Mouse (Mus musculus): ENCODE results near the gene 3425401B19Rik. TPM values are rescaled to one million over a fixed set of nuclear protein-coding genes. Genes with fewer than 3 reads are reported as not detected.
A peak's percentile ranks its signal among the peaks of the same experiment; 100 is the strongest.

The 3425401B19Rik gene
- polyA plus RNA-seq (2016; fragmentation: Nextera tagmentation; extraction: Ambion mirVana) = 0.16 and 0.20 TPM in 2 replicates

GRCm38 (mm10) chr14:32685124-32685826 lies at the start of gene 3425401B19Rik:
3425401B19Rik (minus strand) TSS chr14:32685293.
- Histone ChIP-seq H3K36me3 (no peaks in the 10 kb centered on the region), H3K27ac (peak within 1 kb of the TSS; percentile 72), H3K27me3 (ENCODE audit: low read depth, poor library complexity, severe bottlenecking) (no peaks in the 10 kb centered on the region), H3K4me1 (peaks cover 15% of the 10 kb centered on the region), H3K9me3 (replicated peaks) (no peaks in the 10 kb centered on the region), H3K4me3 (no peak within 1 kb of the TSS)
- no peak for DNase-seq (ENCODE audit: low spot score)
- 45% methylated on average over 16 of the region's 16 CpGs for WGBS

GRCm38 (mm10) chr14:32732961-32733360 lies 47.9 kb upstream of the 3425401B19Rik start:
- WGBS = 23% methylated on average over 6 of the region's 6 CpGs
- Histone ChIP-seq H3K9me3 (replicated peaks) (no peaks in the 10 kb centered on the region), H3K4me3 (no peak overlapping the region), H3K27ac (no peak overlapping the region), H3K27me3 (ENCODE audit: low read depth, poor library complexity, severe bottlenecking) (no peaks in the 10 kb centered on the region), H3K36me3 (no peaks in the 10 kb centered on the region), H3K4me1 (no peaks in the 10 kb centered on the region)
- DNase-seq (ENCODE audit: low spot score) = no peak

- Histone ChIP-seq H3K4me1 (no peaks in the 10 kb centered on the region), H3K27ac (no peak overlapping the region), H3K4me3 (no peak overlapping the region), H3K36me3 (no peaks in the 10 kb centered on the region), H3K9me3 (replicated peaks) (no peaks in the 10 kb centered on the region), H3K27me3 (ENCODE audit: low read depth, poor library complexity, severe bottlenecking) (no peaks in the 10 kb centered on the region)
- DNase-seq (ENCODE audit: low spot score) = no peak
Measured at GRCm38 (mm10) chr14:32726864-32727263, 41.8 kb upstream of the 3425401B19Rik start.

- Histone ChIP-seq H3K9me3 (replicated peaks) (no peaks in the 10 kb centered on the region), H3K27ac (no peak overlapping the region), H3K36me3 (no peaks in the 10 kb centered on the region), H3K27me3 (ENCODE audit: low read depth, poor library complexity, severe bottlenecking) (no peaks in the 10 kb centered on the region), H3K4me3 (no peak overlapping the region), H3K4me1 (no peaks in the 10 kb centered on the region)
- 41% methylated on average over 1 of the region's 1 CpGs for WGBS
- DNase-seq (ENCODE audit: low spot score) = no peak
Measured at GRCm38 (mm10) chr14:32721461-32721860, 36.4 kb upstream of the 3425401B19Rik start.

GRCm38 (mm10) chr14:32716763-32717439 lies 31.8 kb upstream of the 3425401B19Rik start:
- H3K27me3 ChIP-seq (ENCODE audit: low read depth, poor library complexity, severe bottlenecking) = no peaks in the 10 kb centered on the region
- 92% methylated on average over 6 of the region's 6 CpGs for WGBS
- no peaks in the 10 kb centered on the region for H3K36me3 ChIP-seq
- no peaks in the 10 kb centered on the region for H3K9me3 ChIP-seq (replicated peaks)
- 0 out of 2 replicates have a peak, but pooled peaks cover 4% of the 10 kb centered on the region for H3K4me1 ChIP-seq
- H3K27ac ChIP-seq = no peak overlapping the region
- DNase-seq (ENCODE audit: low spot score) = no peak
- no peak overlapping the region for H3K4me3 ChIP-seq

GRCm38 (mm10) chr14:32715489-32715888 lies 30.4 kb upstream of the 3425401B19Rik start:
- no peak for DNase-seq (ENCODE audit: low spot score)
- 92% methylated on average over 2 of the region's 2 CpGs for WGBS

GRCm38 (mm10) chr14:32715076-32715475 lies 30.0 kb upstream of the 3425401B19Rik start:
- 90% methylated on average over 6 of the region's 6 CpGs for WGBS
- no peak overlapping the region for H3K4me3 ChIP-seq
- no peaks in the 10 kb centered on the region for H3K27me3 ChIP-seq (ENCODE audit: low read depth, poor library complexity, severe bottlenecking)
- no peaks in the 10 kb centered on the region for H3K36me3 ChIP-seq
- H3K27ac ChIP-seq = no peak overlapping the region
- no peaks in the 10 kb centered on the region for H3K9me3 ChIP-seq (replicated peaks)
- peak; percentile 23 for DNase-seq (ENCODE audit: low spot score)
- H3K4me1 ChIP-seq = 0 out of 2 replicates have a peak, but pooled peaks cover 4% of the 10 kb centered on the region

More at GRCm38 (mm10) chr14:32715489-32715888, 30.4 kb upstream of the 3425401B19Rik start:
- Histone ChIP-seq H3K4me1 (0 out of 2 replicates have a peak, but pooled peaks cover 4% of the 10 kb centered on the region), H3K9me3 (replicated peaks) (no peaks in the 10 kb centered on the region), H3K27ac (no peak overlapping the region), H3K27me3 (ENCODE audit: low read depth, poor library complexity, severe bottlenecking) (no peaks in the 10 kb centered on the region), H3K36me3 (no peaks in the 10 kb centered on the region), H3K4me3 (no peak overlapping the region)

- Histone ChIP-seq H3K4me1 (peaks cover 2% of the 10 kb centered on the region; the same call in 1 of the 2 replicates), H3K4me3 (no peak overlapping the region), H3K9me3 (replicated peaks) (no peaks in the 10 kb centered on the region), H3K27me3 (ENCODE audit: low read depth, poor library complexity, severe bottlenecking) (no peaks in the 10 kb centered on the region), H3K36me3 (no peaks in the 10 kb centered on the region), H3K27ac (no peak overlapping the region)
- peak; percentile 19 for DNase-seq (ENCODE audit: low spot score)
- 97% methylated on average over 6 of the region's 6 CpGs for WGBS
Measured at GRCm38 (mm10) chr14:32709861-32710260, 24.8 kb upstream of the 3425401B19Rik start.

- H3K27me3 ChIP-seq (ENCODE audit: low read depth, poor library complexity, severe bottlenecking) = no peaks in the 10 kb centered on the region
- no peak overlapping the region for H3K4me3 ChIP-seq
- WGBS = 82% methylated on average over 7 of the region's 7 CpGs
- peak; percentile 23 for DNase-seq (ENCODE audit: low spot score)
- no peaks in the 10 kb centered on the region; the same call in 1 of the 2 replicates for H3K4me1 ChIP-seq
- H3K27ac ChIP-seq = no peak overlapping the region
- no peaks in the 10 kb centered on the region for H3K36me3 ChIP-seq
- H3K9me3 ChIP-seq (replicated peaks) = no peaks in the 10 kb centered on the region
Measured at GRCm38 (mm10) chr14:32708756-32709155, 23.7 kb upstream of the 3425401B19Rik start.

- Histone ChIP-seq H3K27ac (no peak overlapping the region), H3K9me3 (replicated peaks) (no peaks in the 10 kb centered on the region), H3K27me3 (ENCODE audit: low read depth, poor library complexity, severe bottlenecking) (no peaks in the 10 kb centered on the region), H3K4me1 (no peaks in the 10 kb centered on the region; the same call in 1 of the 2 replicates), H3K4me3 (no peak overlapping the region), H3K36me3 (no peaks in the 10 kb centered on the region)
- peak; percentile 24 for DNase-seq (ENCODE audit: low spot score)
- WGBS = 59% methylated on average over 8 of the region's 8 CpGs
Measured at GRCm38 (mm10) chr14:32707938-32708337, 22.8 kb upstream of the 3425401B19Rik start.

- H3K4me1 ChIP-seq = peaks cover 13% of the 10 kb centered on the region
- 31% methylated on average over 8 of the region's 8 CpGs for WGBS
Measured at GRCm38 (mm10) chr14:32700972-32701371, 15.9 kb upstream of the 3425401B19Rik start.

GRCm38 (mm10) chr14:32698556-32698955 lies 13.5 kb upstream of the 3425401B19Rik start:
- Histone ChIP-seq H3K27me3 (ENCODE audit: low read depth, poor library complexity, severe bottlenecking) (no peaks in the 10 kb centered on the region), H3K27ac (no peak overlapping the region), H3K4me1 (peaks cover 20% of the 10 kb centered on the region), H3K9me3 (replicated peaks) (no peaks in the 10 kb centered on the region), H3K4me3 (no peak overlapping the region), H3K36me3 (no peaks in the 10 kb centered on the region)
- DNase-seq (ENCODE audit: low spot score) = no peak
- 90% methylated on average over 3 of the region's 3 CpGs for WGBS

More at GRCm38 (mm10) chr14:32700972-32701371, 15.9 kb upstream of the 3425401B19Rik start:
- no peak for DNase-seq (ENCODE audit: low spot score)
- no peaks in the 10 kb centered on the region for H3K9me3 ChIP-seq (replicated peaks)
- no peaks in the 10 kb centered on the region for H3K36me3 ChIP-seq
- no peak overlapping the region for H3K4me3 ChIP-seq
- H3K27ac ChIP-seq = no peak overlapping the region
- H3K27me3 ChIP-seq (ENCODE audit: low read depth, poor library complexity, severe bottlenecking) = no peaks in the 10 kb centered on the region

- 90% methylated on average over 8 of the region's 8 CpGs for WGBS
- DNase-seq (ENCODE audit: low spot score) = no peak
- Histone ChIP-seq H3K4me3 (no peak overlapping the region), H3K9me3 (replicated peaks) (no peaks in the 10 kb centered on the region), H3K4me1 (peaks cover 20% of the 10 kb centered on the region), H3K36me3 (no peaks in the 10 kb centered on the region), H3K27me3 (ENCODE audit: low read depth, poor library complexity, severe bottlenecking) (no peaks in the 10 kb centered on the region), H3K27ac (no peak overlapping the region)
Measured at GRCm38 (mm10) chr14:32697774-32698173, 12.7 kb upstream of the 3425401B19Rik start.

Measured in limb, embryonic 10.5 days (tissue).